Mouse (Mus musculus) small intestine, adult 2 months (tissue): ENCODE results near the gene Tcf15. TPM values are rescaled to one million over a fixed set of nuclear protein-coding genes. Genes with fewer than 3 reads are reported as not detected.

Experiments
- H3K27ac ChIP-seq: fragments of 200-500 bp; 2 replicates; pipeline ENCODE4 v1.5.1; 2012; ENCODE audit warnings: low read depth, low read length, control low read depth, inconsistent platforms; ENCODE audit not compliant: insufficient read depth
- H3K27me3 ChIP-seq: fragments of 200-500 bp; 2 replicates; pipeline ENCODE4 v1.6.1; 2012; ENCODE audit warnings: mild to moderate bottlenecking, moderate library complexity, low read length, inconsistent platforms; ENCODE audit not compliant: control insufficient read depth, insufficient read depth
- H3K36me3 ChIP-seq: fragments of 200-500 bp; 2 replicates; pipeline ENCODE4 v1.6.1; 2012; ENCODE audit warnings: mild to moderate bottlenecking, low read length, control low read depth, inconsistent platforms; ENCODE audit not compliant: control insufficient read depth, insufficient read depth
- H3K4me1 ChIP-seq: fragments of 200-500 bp; 2 replicates; pipeline ENCODE4 v1.6.1; 2012; ENCODE audit warnings: low read length, inconsistent platforms, mixed read lengths; ENCODE audit not compliant: control insufficient read depth, insufficient read depth, insufficient read length
- H3K4me3 ChIP-seq: fragments of 200-500 bp; 2 replicates; pipeline ENCODE4 v1.5.1; 2012; ENCODE audit warnings: low read depth, mild to moderate bottlenecking, control low read depth, inconsistent platforms, low read length, moderate library complexity
- CTCF ChIP-seq: fragments of 200-500 bp; IDR thresholded peaks from 2 replicates; pipeline ENCODE4 v1.5.1; 2012; ENCODE audit warnings: low read depth, mild to moderate bottlenecking, control low read depth, inconsistent platforms, low read length, moderate library complexity, mixed read lengths; ENCODE audit not compliant: insufficient replicate concordance, insufficient read length; ENCODE audit errors: extremely low read depth
- POLR2A ChIP-seq: fragments of 200-500 bp; IDR thresholded peaks from 2 replicates; pipeline ENCODE4 v1.6.1; 2012; ENCODE audit warnings: low read depth, mild to moderate bottlenecking, control low read depth, inconsistent platforms, low read length, moderate library complexity
- whole genome bisulfite sequencing: fragments of 180-500 bp; shearing (Covaris S2); methylation state at CpG from one replicate; pipeline ENCODE4 v1.1.7; 2018; 5-methylcytosine and 5-hydroxymethylcytosine counted together
- polyA plus RNA-seq: library from polyadenylated mRNA; depleted of rRNA; stranded (reverse); fragments of >200 nt; gene quantifications from 2 replicates; pipeline ENCODE4 v1.2.3, GENCODE M21; 2012

The Tcf15 gene
- polyA plus RNA-seq, 1 experiment = 5.6 TPM

GRCm38 (mm10) chr2:152187132-152187531, 43.8 kb downstream of the Tcf15 start:
- 71% methylated on average over 5 of the region's 5 CpGs for WGBS
- Histone ChIP-seq H3K4me1 (no peaks in the 10 kb centered on the region), H3K36me3 (no peaks in the 10 kb centered on the region), H3K4me3 (no peak overlapping the region), H3K27ac (no peak overlapping the region), H3K27me3 (no peaks in the 10 kb centered on the region)
- TF ChIP-seq POLR2A = no peak
- no peak for TF ChIP-seq CTCF

- 53% methylated on average over 7 of the region's 7 CpGs for WGBS
- Histone ChIP-seq H3K27ac (no peak overlapping the region), H3K4me3 (no peak overlapping the region), H3K27me3 (no peaks in the 10 kb centered on the region), H3K36me3 (no peaks in the 10 kb centered on the region), H3K4me1 (no peaks in the 10 kb centered on the region)
- TF ChIP-seq CTCF = no peak
- TF ChIP-seq POLR2A = no peak
Measured at GRCm38 (mm10) chr2:152189213-152189612, 45.9 kb downstream of the Tcf15 start.

- Histone ChIP-seq H3K36me3 (no peaks in the 10 kb centered on the region), H3K4me1 (no peaks in the 10 kb centered on the region), H3K27ac (no peak overlapping the region), H3K27me3 (no peaks in the 10 kb centered on the region), H3K4me3 (no peak overlapping the region)
- 78% methylated on average over 9 of the region's 9 CpGs for WGBS
- TF ChIP-seq CTCF (no peak), POLR2A (no peak)
Measured at GRCm38 (mm10) chr2:152189640-152190039, 46.3 kb downstream of the Tcf15 start.

- TF ChIP-seq CTCF (no peak), POLR2A (no peak)
- no peak overlapping the region for H3K27ac ChIP-seq
- no peaks in the 10 kb centered on the region for H3K36me3 ChIP-seq
- H3K27me3 ChIP-seq = no peaks in the 10 kb centered on the region
- WGBS = 64% methylated on average over 7 of the region's 7 CpGs
- H3K4me1 ChIP-seq = no peaks in the 10 kb centered on the region
- no peak overlapping the region for H3K4me3 ChIP-seq
Measured at GRCm38 (mm10) chr2:152190161-152190560, 46.8 kb downstream of the Tcf15 start.

GRCm38 (mm10) chr2:152192591-152193345, 49.4 kb downstream of the Tcf15 start:
- Histone ChIP-seq H3K27ac (no peak overlapping the region), H3K27me3 (no peaks in the 10 kb centered on the region), H3K36me3 (no peaks in the 10 kb centered on the region), H3K4me1 (no peaks in the 10 kb centered on the region), H3K4me3 (no peak overlapping the region)
- TF ChIP-seq POLR2A (no peak), CTCF (no peak)
- WGBS = 66% methylated on average over 13 of the region's 13 CpGs

- TF ChIP-seq CTCF (no peak), POLR2A (no peak)
- H3K36me3 ChIP-seq = no peaks in the 10 kb centered on the region
- H3K4me3 ChIP-seq = no peak overlapping the region
- WGBS = 66% methylated on average over 7 of the region's 7 CpGs
- H3K27me3 ChIP-seq = no peaks in the 10 kb centered on the region
- H3K27ac ChIP-seq = no peak overlapping the region
- H3K4me1 ChIP-seq = no peaks in the 10 kb centered on the region
Measured at GRCm38 (mm10) chr2:152193346-152193710, 50.0 kb downstream of the Tcf15 start.

- Histone ChIP-seq H3K27me3 (no peaks in the 10 kb centered on the region), H3K4me1 (no peaks in the 10 kb centered on the region), H3K27ac (no peak overlapping the region), H3K4me3 (no peak overlapping the region), H3K36me3 (no peaks in the 10 kb centered on the region)
- TF ChIP-seq POLR2A (no peak), CTCF (no peak)
- 94% methylated on average over 2 of the region's 2 CpGs for WGBS
Measured at GRCm38 (mm10) chr2:152194586-152194985, 51.2 kb downstream of the Tcf15 start.
